Comparison of ENCODE assay signal across 9 mouse cellular contexts in genomic region chr11:82989357-82989756, GRCm38 (mm10). TPM values are rescaled to one million over a fixed set of nuclear protein-coding genes. Genes with fewer than 3 reads are reported as not detected.
DNase-seq lines count a peak whose midpoint lies in the region; ATAC-seq lines count a peak whose summit lies in the region.
"Had no signal": no experiment of that assay in that cellular context is flagged by ENCODE, and none has a peak within 500 bp of the region (broad histone marks: within the 10 kb centered on the region; RNA-seq: fewer than 3 reads in every experiment).

No protein-coding gene starts in this region.

- no peak for ATAC-seq in embryonic facial prominence, embryonic 15.5 days (ENCODE audit: insufficient number of reproducible peaks, low FRiP score, low TSS enrichment, low read depth)
- no peak for ATAC-seq in limb, embryonic 12.5 days (ENCODE audit: insufficient number of reproducible peaks, insufficient read depth, low FRiP score, low TSS enrichment, low read depth)
- ATAC-seq in neural tube, embryonic 11.5 days (ENCODE audit: insufficient read depth, low FRiP score, low TSS enrichment), result no peak
- no peak for ATAC-seq in inflammation-experienced regulatory T-cells, adult 6 months

- H3K4me2 ChIP-seq in embryonic facial prominence, embryonic 15.5 days (replicated peaks), result peak overlapping the region; percentile 64
- H3K4me2 ChIP-seq in limb, embryonic 12.5 days, result peak overlapping the region; percentile 81
- no peak overlapping the region for H3K4me2 ChIP-seq in neural tube, embryonic 11.5 days (ENCODE audit: low read depth)

- H3K9me3 ChIP-seq in embryonic facial prominence, embryonic 15.5 days (replicated peaks), result no peaks in the 10 kb centered on the region
- no peaks in the 10 kb centered on the region for H3K9me3 ChIP-seq in limb, embryonic 12.5 days
- no peaks in the 10 kb centered on the region for H3K9me3 ChIP-seq in neural tube, embryonic 11.5 days (ENCODE audit: control insufficient read depth, low read length)

- H3K4me1 ChIP-seq in embryonic facial prominence, embryonic 15.5 days, result peaks cover 11% of the 10 kb centered on the region
- peaks cover 19% of the 10 kb centered on the region for H3K4me1 ChIP-seq in limb, embryonic 12.5 days (replicated peaks)
- peaks cover 6% of the 10 kb centered on the region; the same call in 1 of the 2 replicates for H3K4me1 ChIP-seq in neural tube, embryonic 11.5 days (ENCODE audit: control insufficient read depth, insufficient read depth, low read length)

- WGBS in embryonic facial prominence, embryonic 15.5 days, result 26% methylated on average over 12 of the region's 12 CpGs
- 22% methylated on average over 12 of the region's 12 CpGs for WGBS in limb, embryonic 12.5 days
- WGBS in neural tube, embryonic 11.5 days, result 28% methylated on average over 12 of the region's 12 CpGs

- no peak overlapping the region for H3K27ac ChIP-seq in embryonic facial prominence, embryonic 15.5 days (replicated peaks)
- no peak overlapping the region for H3K27ac ChIP-seq in limb, embryonic 12.5 days
- H3K27ac ChIP-seq in neural tube, embryonic 11.5 days (ENCODE audit: low read depth, low read length), result no peak overlapping the region

- no peak overlapping the region for H3K9ac ChIP-seq in embryonic facial prominence, embryonic 15.5 days
- H3K9ac ChIP-seq in limb, embryonic 12.5 days (replicated peaks), result no peak overlapping the region
- H3K9ac ChIP-seq in neural tube, embryonic 11.5 days (ENCODE audit: low read length), result no peak overlapping the region

- no peaks in the 10 kb centered on the region for H3K27me3 ChIP-seq in embryonic facial prominence, embryonic 15.5 days
- no peaks in the 10 kb centered on the region for H3K27me3 ChIP-seq in limb, embryonic 12.5 days
- no peaks in the 10 kb centered on the region for H3K27me3 ChIP-seq in neural tube, embryonic 11.5 days (ENCODE audit: control insufficient read depth, insufficient read depth, low read length)

- peak; percentile 35 for DNase-seq in kidney, postnatal 10 days
- DNase-seq in kidney, adult 11 months, result no peak
- DNase-seq in neural tube, embryonic 11.5 days (ENCODE audit: low spot score), result peak; percentile 15
- no peak for DNase-seq in spleen, postnatal 36 days (ENCODE audit: low spot score in 2 of 2)
- DNase-seq in cerebellum, postnatal 14 days, result no peak
- DNase-seq: cerebellum, adult 8-10 months had no signal

- peaks cover 11% of the 10 kb centered on the region; the same call in 1 of the 2 replicates for H3K36me3 ChIP-seq in embryonic facial prominence, embryonic 15.5 days
- peaks cover 16% of the 10 kb centered on the region for H3K36me3 ChIP-seq in limb, embryonic 12.5 days
- H3K36me3 ChIP-seq in neural tube, embryonic 11.5 days (ENCODE audit: control insufficient read depth, insufficient read depth, low read length), result no peaks in the 10 kb centered on the region

- peak overlapping the region; percentile 47 for H3K4me3 ChIP-seq in embryonic facial prominence, embryonic 15.5 days (replicated peaks)
- peak overlapping the region; percentile 46 for H3K4me3 ChIP-seq in limb, embryonic 12.5 days (replicated peaks)
- H3K4me3 ChIP-seq in neural tube, embryonic 11.5 days (ENCODE audit: low read depth, low read length), result no peak overlapping the region

RNA-seq across cellular contexts. Expression of gene Slfn9, which starts 2.3 kb away (rescaled TPM):
- polyA plus RNA-seq in embryonic facial prominence, embryonic 15.5 days (2015; fragmentation: Nextera tagmentation; extraction: Ambion mirVana), result 14.9 and 15.0 TPM in 2 replicates
- 18.7 and 19.0 TPM in 2 replicates for polyA plus RNA-seq in limb, embryonic 12.5 days (2016; fragmentation: Nextera tagmentation; extraction: Ambion mirVana)
- polyA plus RNA-seq in neural tube, embryonic 11.5 days (2014; fragmentation: Nextera tagmentation; extraction: Ambion mirVana), result 7.2 and 9.8 TPM in 2 replicates
- 10 to 100 TPM; 23.0 to 30.8 (median 23.2) TPM for polyA plus RNA-seq in inflammation-experienced regulatory T-cells, adult 6 months (2017; shearing (Covaris generic))

RNA-seq across cellular contexts. Expression of gene Slfn8, which starts 31.3 kb away (rescaled TPM):
- polyA plus RNA-seq in embryonic facial prominence, embryonic 15.5 days (2015; fragmentation: Nextera tagmentation; extraction: Ambion mirVana), result 0.76 and 1.0 TPM in 2 replicates
- polyA plus RNA-seq in limb, embryonic 12.5 days (2016; fragmentation: Nextera tagmentation; extraction: Ambion mirVana), result 0.26 and 0.36 TPM in 2 replicates
- 0.14 and 0.19 TPM in 2 replicates for polyA plus RNA-seq in neural tube, embryonic 11.5 days (2014; fragmentation: Nextera tagmentation; extraction: Ambion mirVana)
- 10 to 100 TPM; 52.4 to 79.0 (median 67.6) TPM for polyA plus RNA-seq in inflammation-experienced regulatory T-cells, adult 6 months (2017; shearing (Covaris generic))

RNA-seq across cellular contexts. Expression of gene Slfn5, which starts 38.2 kb away (rescaled TPM):
- polyA plus RNA-seq in embryonic facial prominence, embryonic 15.5 days (2015; fragmentation: Nextera tagmentation; extraction: Ambion mirVana), result 2.6 and 2.7 TPM in 2 replicates
- 0.41 and 0.58 TPM in 2 replicates for polyA plus RNA-seq in limb, embryonic 12.5 days (2016; fragmentation: Nextera tagmentation; extraction: Ambion mirVana)
- 0.74 and 0.86 TPM in 2 replicates for polyA plus RNA-seq in neural tube, embryonic 11.5 days (2014; fragmentation: Nextera tagmentation; extraction: Ambion mirVana)
- polyA plus RNA-seq in inflammation-experienced regulatory T-cells, adult 6 months (2017; shearing (Covaris generic)), result 10 to 100 TPM; 18.0 to 28.9 (median 27.4) TPM

Comparison
In these comparisons a context has a peak if more than half of its experiments do, and no peak if none do; other contexts are left out.
1. DNase-seq: peak in kidney, postnatal 10 days (single experiment) and neural tube, embryonic 11.5 days (single experiment); none in kidney, adult 11 months (single experiment), spleen, postnatal 36 days (0 of 2) and cerebellum, postnatal 14 days (0 of 2).
2. RNA of gene Slfn8, which starts 31.3 kb away (polyA plus RNA-seq): 52.4 to 79.0 TPM in inflammation-experienced regulatory T-cells, adult 6 months; 0.76 to 1.0 TPM in embryonic facial prominence, embryonic 15.5 days, 0.26 to 0.36 TPM in limb, embryonic 12.5 days and 0.14 to 0.19 TPM in neural tube, embryonic 11.5 days; every median in the first group is over 10 times any median in the second.